Mouse (Mus musculus) ES-Bruce4 (cell line): ENCODE data around the gene Pigp.

ENCODE experiments used
- CTCF ChIP-seq: IDR thresholded peaks from one replicate; pipeline ENCODE4 v1.8.1; 2011; ENCODE audit warnings: low read depth, low read length
- EP300 ChIP-seq: IDR thresholded peaks from 2 replicates; pipeline ENCODE4 v1.6.1; 2011; ENCODE audit warnings: low read depth, low read length; ENCODE audit not compliant: insufficient read depth
- POLR2A ChIP-seq: IDR thresholded peaks from one replicate; pipeline ENCODE4 v1.8.1; 2011; ENCODE audit warnings: low read length; ENCODE audit not compliant: insufficient read depth

GRCm38 (mm10) chr16:94314626-94315025, 57.0 kb downstream of the Pigp start:
- no peak for TF ChIP-seq POLR2A
- TF ChIP-seq CTCF = no peak
- no peak for TF ChIP-seq EP300
